Mouse (Mus musculus): Measurements from ENCODE around the gene Fuca2. TPM values are rescaled to one million over a fixed set of nuclear protein-coding genes. Genes with fewer than 3 reads are reported as not detected.
A peak's percentile ranks its signal among the peaks of the same experiment; 100 is the strongest.
"Not testable (repeated sequence)": the region's sequence is repeated elsewhere in the genome, so short reads cannot be mapped to it uniquely, and the experiment has no call there.

Gene Fuca2
- total RNA-seq (2021), result 10 to 100 TPM; 28.4 to 30.1 TPM

DNA sequence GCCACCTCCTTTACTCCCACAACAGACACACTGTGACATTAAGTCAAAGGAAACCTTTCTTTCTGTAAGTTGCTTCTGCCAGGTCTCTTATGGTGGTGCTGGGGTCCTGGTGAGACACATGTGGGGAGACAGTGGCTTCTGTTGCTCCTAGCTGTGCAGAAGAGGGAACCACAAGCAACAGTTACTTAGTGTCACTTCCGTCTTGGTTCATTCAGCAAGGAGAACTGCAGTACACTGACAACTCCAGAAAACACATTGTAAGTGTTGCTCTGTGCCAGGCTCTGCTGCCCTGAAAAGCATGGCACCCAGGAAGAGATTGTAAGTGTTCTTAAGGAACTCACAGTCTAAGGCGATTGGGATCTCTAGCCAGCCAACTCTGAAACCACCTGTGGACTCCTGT is at the start of gene Fuca2:
Gene Fuca2, plus strand, starts transcription at position 210 of the 400 bp plus-strand sequence.
- intact Hi-C loops (cut with DNase I), result no loop called here
- DNase-seq, result no peak

- intact Hi-C loops (cut with DNase I), result no loop called here
- DNase-seq, result no peak
These were observed 47.7 kb upstream of the Fuca2 start for GRCm38 (mm10) chr10:13451640-13452039.

DNA sequence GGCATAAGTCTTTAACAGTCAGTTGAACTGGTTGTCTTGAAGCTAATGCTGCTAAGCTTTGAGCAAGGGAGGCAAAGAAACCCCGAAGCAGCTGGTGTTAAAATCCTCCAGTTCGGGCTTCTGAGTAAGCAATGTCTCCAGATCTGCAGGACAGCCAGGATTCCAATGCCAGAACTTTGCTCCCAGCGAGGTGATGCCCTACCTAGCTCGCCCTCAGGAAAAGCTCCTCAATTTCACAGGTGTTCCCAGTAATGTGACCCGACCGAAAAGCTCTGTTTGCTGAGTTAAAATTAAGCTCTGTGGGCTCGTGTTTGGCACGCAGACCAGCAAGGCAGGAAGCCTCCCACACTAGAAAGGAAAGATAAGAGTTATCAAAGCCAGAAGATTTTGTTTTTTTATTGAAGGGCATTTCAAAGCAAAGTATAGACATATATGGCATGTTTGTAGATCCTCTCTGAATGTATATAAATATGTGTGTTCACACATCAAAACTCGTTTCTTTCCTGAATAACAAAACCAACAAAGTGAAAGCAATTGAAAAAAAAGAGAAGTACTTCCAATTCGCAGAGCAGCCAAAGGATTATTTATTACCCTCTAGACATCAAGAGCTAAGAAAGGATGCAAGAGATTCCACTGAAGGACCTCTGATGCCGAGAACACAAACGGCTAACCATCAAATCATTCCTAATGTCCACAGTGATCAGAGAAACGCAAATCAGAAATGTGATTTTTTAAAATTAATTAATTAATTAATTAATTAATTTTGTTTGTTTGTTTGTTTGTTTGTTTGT is 45.9 kb upstream of the Fuca2 start:
- intact Hi-C loops (cut with DNase I), result no loop called here
- no peak for DNase-seq

GRCm38 (mm10) chr10:13464295-13464694 is 35.0 kb upstream of the Fuca2 start:
- intact Hi-C loops (cut with DNase I); DNase-seq: not testable (repeated sequence)

DNA sequence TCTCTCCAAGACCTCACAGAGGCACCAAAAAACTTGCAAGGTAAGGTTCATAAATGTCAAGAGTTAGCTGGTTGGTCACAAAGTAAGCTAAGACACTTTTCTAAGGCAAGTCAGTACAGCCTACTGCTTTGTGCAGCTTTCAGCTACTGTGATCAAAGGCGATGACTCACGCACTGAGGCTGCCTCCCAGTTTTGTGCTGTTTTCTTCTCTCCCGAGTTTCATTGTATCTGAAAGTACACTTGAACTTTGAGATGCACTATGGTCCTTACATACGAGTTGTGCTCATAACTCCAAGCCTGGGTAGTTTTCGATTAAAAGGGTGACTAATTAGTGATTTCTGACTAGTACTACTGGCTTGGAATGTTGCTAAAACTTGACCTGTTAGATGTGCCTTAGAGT is 32.4 kb upstream of the Fuca2 start:
- no peak for DNase-seq
- intact Hi-C loops (cut with DNase I), result no loop called here

DNA sequence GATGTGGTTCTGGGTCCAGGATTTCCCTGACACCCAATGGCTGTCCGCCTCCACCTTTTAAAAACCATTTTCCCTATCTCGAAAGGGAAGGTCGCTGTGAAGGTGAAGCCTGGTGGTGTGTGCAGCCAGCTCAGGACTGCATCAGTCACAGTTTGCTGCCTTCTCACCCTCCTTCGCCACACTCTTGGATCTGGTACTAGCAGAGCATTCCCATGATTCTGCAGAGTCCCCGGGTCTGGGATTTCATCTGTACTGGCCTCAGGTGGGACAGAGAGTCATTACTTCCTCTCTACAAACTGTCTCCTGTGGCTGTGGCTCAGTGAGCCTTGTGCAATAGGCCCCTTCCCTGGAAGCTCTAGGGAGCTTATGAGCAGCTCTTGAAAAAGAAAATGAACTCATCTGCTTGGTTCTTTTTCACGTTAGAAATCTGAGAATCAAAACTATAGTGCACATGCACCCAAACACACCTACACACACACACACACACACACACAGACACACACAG is 31.3 kb upstream of the Fuca2 start:
- intact Hi-C loops (cut with DNase I), result not testable (repeated sequence)

GRCm38 (mm10) chr10:13470236-13470635 is 29.1 kb upstream of the Fuca2 start:
- intact Hi-C loops (cut with DNase I), result no loop called here
- DNase-seq, result no peak

More for the DNA sequence above, 31.3 kb upstream of the Fuca2 start:
- DNase-seq, result not testable (repeated sequence)

- no peak for DNase-seq
- intact Hi-C loops (cut with DNase I), result no loop called here
These were observed 26.0 kb upstream of the Fuca2 start for GRCm38 (mm10) chr10:13473287-13473832.

DNA sequence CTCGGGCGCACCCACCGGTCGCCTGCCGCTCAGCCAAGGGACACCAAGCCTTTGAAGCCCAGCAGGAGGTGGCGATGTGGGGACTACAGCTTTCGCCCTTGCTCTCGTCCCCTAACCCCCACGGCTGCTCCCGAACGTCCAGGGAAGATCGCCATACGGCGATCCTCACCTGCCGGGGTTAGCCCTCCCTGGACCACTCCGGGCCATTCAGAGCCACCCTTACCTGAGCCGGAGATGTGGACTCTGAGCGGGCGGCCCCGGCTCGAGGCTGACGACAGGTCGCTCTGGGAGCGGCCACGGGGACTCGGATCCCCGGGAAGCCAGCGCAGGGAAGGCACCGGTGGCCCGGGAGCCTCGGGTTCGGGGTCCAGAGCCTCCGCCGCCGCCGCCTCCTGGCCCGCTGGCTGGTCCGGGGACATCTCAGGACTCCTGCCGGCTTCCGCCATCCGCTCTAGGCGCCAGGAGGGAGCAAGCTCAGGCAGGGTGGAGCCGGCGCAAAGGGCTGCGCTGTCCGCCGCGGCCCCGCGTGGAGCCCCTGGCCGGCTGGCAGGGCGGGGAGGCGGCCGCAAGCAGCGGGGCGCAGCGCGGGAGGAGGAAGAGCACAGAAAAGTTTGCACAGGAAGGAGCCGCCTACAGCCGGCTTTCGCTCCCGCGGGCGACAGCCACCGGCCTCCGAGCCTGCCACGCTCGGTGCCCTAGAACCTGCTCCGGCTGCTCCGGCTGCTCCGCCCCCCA is 25.3 kb upstream of the Fuca2 start, which contains the start of gene Phactr2:
Gene Phactr2, minus strand, starts transcription at position 580 of the 735 bp plus-strand sequence.
- intact Hi-C loops (cut with DNase I), result no loop called here
- peak; percentile 23 for DNase-seq

DNA sequence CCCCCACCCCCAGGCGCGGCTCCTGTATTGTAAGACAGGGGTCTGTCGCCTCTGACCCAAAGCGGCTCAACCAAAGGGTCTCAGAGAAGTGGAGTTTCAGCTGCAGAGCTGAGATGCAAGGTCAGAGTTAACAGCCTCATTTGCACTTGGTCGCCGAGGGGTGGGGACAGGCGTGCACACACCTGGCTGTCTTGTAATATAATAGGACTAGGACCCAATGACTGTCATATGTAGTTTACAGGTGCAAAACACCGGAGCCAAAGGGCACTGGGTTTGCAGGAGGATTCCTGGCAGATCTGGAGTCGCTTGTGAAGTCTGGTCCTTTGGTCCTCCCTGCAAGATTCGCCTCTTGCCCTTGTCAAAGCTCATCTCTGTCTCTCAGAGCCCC is 24.8 kb upstream of the Fuca2 start:
- DNase-seq, result no peak
- intact Hi-C loops (cut with DNase I), result no loop called here

- intact Hi-C loops (cut with DNase I), result no loop called here
- DNase-seq, result no peak
These were observed 24.2 kb upstream of the Fuca2 start for GRCm38 (mm10) chr10:13475121-13475520.

GRCm38 (mm10) chr10:13479341-13479740 is 20.0 kb upstream of the Fuca2 start:
- intact Hi-C loops (cut with DNase I), result no loop called here
- DNase-seq, result no peak

GRCm38 (mm10) chr10:13485958-13486357 is 13.4 kb upstream of the Fuca2 start:
- intact Hi-C loops (cut with DNase I), result no loop called here
- DNase-seq, result no peak

DNA sequence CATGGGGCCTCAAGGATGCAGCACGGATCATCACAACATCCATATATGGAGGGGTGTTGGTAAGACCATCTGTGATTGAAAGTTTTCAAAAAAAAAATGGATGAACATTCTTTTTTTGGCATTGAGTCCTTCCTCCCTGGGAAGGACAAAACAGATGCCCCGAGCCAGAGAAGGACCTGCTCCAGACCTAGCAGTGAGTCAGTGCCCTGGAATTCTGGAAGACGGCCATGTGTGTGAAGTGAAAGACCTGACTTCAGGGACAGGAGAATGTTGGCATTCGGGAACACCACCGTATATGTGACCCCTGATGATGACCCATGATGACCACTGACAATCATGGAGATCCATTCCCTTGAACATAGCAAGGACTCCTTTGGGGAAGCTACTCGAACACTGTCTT is 9.7 kb upstream of the Fuca2 start:
- intact Hi-C loops (cut with DNase I), result no loop called here
- DNase-seq, result no peak

DNA sequence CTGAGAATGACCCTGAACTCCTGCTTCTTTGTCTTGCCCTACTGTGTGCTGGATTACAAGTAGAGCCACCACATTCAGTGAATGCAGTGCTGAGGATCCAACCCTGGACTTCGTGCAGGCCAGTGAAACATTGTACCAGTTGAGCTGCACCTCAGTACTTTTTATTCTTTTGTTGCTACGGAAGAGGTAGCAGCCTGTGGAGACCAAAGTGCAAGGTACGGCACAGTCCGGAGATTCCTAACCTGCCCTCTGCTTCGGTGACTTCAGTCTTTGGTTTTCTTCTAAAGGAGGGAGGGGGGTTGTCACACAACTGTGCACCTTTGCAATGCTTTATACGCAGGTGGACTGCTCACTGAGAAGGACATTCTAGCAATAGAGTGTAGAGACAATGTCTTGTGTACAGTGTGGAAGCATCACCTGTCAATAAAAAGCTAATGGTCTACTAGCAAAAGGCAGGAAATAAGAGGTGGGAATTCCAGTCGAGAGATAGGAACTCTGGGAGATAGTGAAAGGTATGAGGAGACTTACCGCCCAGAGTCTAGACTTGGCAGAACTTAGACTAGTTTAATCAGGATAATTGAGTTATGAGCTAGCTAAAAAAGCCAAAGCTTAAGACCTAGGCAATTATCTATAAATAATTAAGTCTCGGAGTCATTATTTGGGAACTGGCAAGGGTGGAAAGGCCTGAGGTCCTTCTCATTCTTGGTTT is 5.2 kb upstream of the Fuca2 start:
- no peak for DNase-seq
- intact Hi-C loops (cut with DNase I), result no loop called here

DNA sequence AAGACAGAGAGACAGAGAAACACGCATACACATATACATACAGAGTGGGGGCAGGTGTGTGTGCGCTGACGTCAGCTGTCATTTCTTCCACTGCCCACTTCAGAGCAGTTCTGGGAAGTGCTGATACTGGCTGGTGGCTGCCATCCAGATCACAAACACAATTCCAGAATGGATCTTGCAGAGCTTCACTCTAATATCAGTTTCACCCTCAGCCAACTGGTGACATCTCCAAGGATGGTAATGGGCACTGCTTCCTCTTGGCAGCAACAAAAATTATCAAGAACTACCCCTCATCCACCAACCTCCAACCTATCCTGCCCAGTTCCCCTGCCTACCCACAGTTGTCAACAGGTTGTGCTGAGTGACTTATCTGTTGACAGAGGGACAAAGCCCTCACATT is 3.0 kb upstream of the Fuca2 start:
- intact Hi-C loops (cut with DNase I), result no loop called here
- DNase-seq, result no peak

- DNase-seq, result no peak
- intact Hi-C loops (cut with DNase I), result no loop called here
These were observed 1.1 kb downstream of the Fuca2 start for GRCm38 (mm10) chr10:13500473-13500872.

DNA sequence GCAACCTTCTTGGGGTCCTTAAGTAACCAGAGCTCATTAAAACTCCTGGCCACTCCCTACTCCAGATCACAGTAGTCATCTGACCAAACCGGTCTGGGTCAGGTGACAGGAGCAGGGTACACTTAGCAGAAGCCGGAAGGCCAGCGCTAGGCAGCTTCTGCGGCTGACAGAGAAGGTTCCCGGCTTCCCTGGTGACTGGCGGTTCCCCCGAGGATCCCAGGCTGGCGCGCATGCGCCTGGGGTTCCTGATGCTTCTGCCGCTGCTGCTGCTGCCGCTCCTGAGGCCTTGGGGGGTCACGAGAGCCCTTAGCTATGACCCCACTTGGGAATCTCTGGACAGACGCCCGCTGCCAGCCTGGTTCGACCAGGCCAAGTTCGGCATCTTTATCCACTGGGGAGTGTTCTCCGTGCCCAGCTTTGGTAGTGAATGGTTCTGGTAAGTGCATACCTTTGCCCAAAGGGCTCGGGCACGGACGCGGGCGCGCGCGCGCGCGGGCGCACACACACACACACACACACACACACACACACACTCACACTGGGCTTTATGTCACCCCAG is 1.7 kb downstream of the Fuca2 start:
- peak; percentile 80 for DNase-seq
- intact Hi-C loops (cut with DNase I), result no loop called here

GRCm38 (mm10) chr10:13501533-13501932 is 2.2 kb downstream of the Fuca2 start:
- intact Hi-C loops (cut with DNase I); DNase-seq: not testable (repeated sequence)

DNA sequence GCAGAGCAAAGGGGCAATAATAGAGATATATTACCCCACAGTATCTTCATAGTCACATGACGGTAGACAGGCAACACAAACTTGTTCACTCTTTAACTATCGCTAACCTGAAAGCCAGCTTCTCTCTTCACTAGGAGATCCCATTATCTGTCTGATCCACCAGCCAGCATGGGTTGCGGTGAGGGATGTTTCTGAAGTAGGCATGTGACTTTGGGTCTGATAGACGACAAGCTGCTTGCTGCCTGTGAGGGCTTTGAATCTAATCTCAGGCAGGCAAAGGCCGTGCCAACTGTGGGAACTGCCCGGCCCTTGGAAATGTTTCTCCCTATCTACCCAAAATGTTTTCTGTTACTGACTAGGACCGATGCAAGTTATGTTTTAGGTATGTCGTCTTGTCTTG is 3.0 kb downstream of the Fuca2 start:
- intact Hi-C loops (cut with DNase I), result no loop called here

DNA sequence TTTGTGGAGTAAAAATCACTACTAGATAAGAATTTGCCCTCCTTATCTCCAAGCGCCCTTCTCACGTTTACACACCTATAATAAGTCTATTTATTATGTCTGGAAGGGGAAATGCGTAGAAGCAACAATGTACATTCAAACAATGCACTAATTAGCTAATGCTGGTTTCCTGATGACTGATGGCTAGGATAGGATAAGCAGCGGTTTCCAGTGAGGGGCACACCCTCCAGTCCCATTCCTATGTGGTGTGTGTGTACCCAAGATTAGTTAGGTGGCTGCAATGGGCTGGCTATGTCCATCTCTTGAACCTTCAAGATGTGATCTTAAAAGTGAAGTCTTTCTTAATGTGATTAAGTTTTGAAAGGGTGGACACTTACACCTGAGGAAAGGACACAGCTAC is 22.5 kb downstream of the Fuca2 start:
- intact Hi-C loops (cut with DNase I), result no loop called here
- DNase-seq, result no peak

More for the DNA sequence above, 3.0 kb downstream of the Fuca2 start:
- no peak for DNase-seq

Data from left cerebral cortex, postnatal 4 days (tissue).